Mouse (Mus musculus): ENCODE measurements at regions not wholly inside any gene's neighbourhood (a gene's known extent, or its start where the extent isn't known, plus 50 kb on each side); places are given as distances from the start of the nearest gene placed in this dataset.
"Not testable (repeated sequence)": the region's sequence is repeated elsewhere in the genome, so short reads cannot be mapped to it uniquely, and the experiment has no call there.

GRCm38 (mm10) chr7:113705929-113706328, 59.9 kb upstream of the Spon1 start:
- no peak for DNase-seq

- DNase-seq: no peak
Observed at GRCm38 (mm10) chr7:113707596-113707995, 58.2 kb upstream of the Spon1 start.

- DNase-seq: no peak
Observed at GRCm38 (mm10) chr7:113710541-113711270, 55.1 kb upstream of the Spon1 start.

GRCm38 (mm10) chr7:113711356-113711755, 54.4 kb upstream of the Spon1 start:
- not testable (repeated sequence) for DNase-seq

Small RNAs in the stretch of these regions (microRNA-seq; reads per million reads assigned to microRNA genes)
- 0 reads per million in 2 experiments for gene Gm23700
